Mouse (Mus musculus) thymus, adult 2 months (tissue): ENCODE data around the gene Brms1.

Source experiments
- CTCF ChIP-seq: fragments of 200-500 bp; IDR thresholded peaks from 2 replicates; pipeline ENCODE4 v1.5.1; 2012; ENCODE audit warnings: mild to moderate bottlenecking, control low read depth, low read length, moderate library complexity, borderline replicate concordance; ENCODE audit not compliant: control insufficient read depth, poor library complexity, insufficient read depth; ENCODE audit errors: extremely low read depth
- POLR2A ChIP-seq: fragments of 200-500 bp; IDR thresholded peaks from 2 replicates; pipeline ENCODE4 v1.6.1; 2012; ENCODE audit warnings: mild to moderate bottlenecking, low read length, control low read depth, moderate library complexity; ENCODE audit not compliant: control insufficient read depth, poor library complexity, insufficient read depth; ENCODE audit errors: extremely low read depth

DNA sequence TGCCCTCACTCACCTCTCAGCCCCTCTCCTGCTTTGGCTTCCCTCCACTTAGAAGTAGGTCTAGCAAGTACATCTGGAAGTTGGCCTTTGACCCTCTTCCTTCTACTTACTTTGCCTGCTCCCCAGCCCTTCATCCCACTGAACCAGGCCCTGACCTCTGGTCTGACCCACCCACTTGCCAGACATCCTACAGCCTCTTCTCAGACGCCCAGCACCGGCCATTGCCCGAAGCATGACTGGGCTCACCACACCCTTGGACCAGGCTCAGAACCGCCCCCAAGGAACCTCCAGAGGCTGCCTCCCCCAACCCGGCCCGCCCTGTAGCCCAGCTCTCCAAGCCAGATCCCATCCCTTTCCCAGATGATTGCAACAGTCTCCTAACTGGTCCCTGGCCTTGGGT is 21.3 kb downstream of the Brms1 start:
- TF ChIP-seq CTCF (no peak), POLR2A (no peak)
